Mouse (Mus musculus) myocyte (in vitro differentiated cells): ENCODE data around the gene Gm7694.

Source experiments
- E2F4 ChIP-seq: IDR thresholded peaks from one replicate; pipeline ENCODE4 v1.6.1; 2011; ENCODE audit warnings: mild to moderate bottlenecking, control low read depth, moderate library complexity; ENCODE audit not compliant: insufficient read depth
- MAX ChIP-seq: IDR thresholded peaks from one replicate; pipeline ENCODE4 v1.6.1; 2011; ENCODE audit warnings: low read depth, mild to moderate bottlenecking, control low read depth
- POLR2A ChIP-seq: IDR thresholded peaks from one replicate; pipeline ENCODE4 v1.6.1; 2011; ENCODE audit warnings: low read depth, mild to moderate bottlenecking, control low read depth, moderate library complexity; ENCODE audit not compliant: insufficient read length
- TCF12 ChIP-seq: IDR thresholded peaks from one replicate; pipeline ENCODE4 v1.6.1; 2011; ENCODE audit warnings: mild to moderate bottlenecking, control low read depth; ENCODE audit not compliant: poor library complexity, insufficient read depth, severe bottlenecking

GRCm38 (mm10) chr1:170302456-170302855 is 3.7 kb downstream of the Gm7694 start:
- TF ChIP-seq POLR2A, result no peak
- TF ChIP-seq E2F4, result no peak
- TF ChIP-seq MAX, result no peak
- no peak for TF ChIP-seq TCF12
